Mouse (Mus musculus) thymus, adult 2 months (tissue): ENCODE results near the gene Hhip.

Experiments used
- CTCF ChIP-seq: fragments of 200-500 bp; IDR thresholded peaks from 2 replicates; pipeline ENCODE4 v1.5.1; 2012; ENCODE audit warnings: mild to moderate bottlenecking, control low read depth, low read length, moderate library complexity, borderline replicate concordance; ENCODE audit not compliant: control insufficient read depth, poor library complexity, insufficient read depth; ENCODE audit errors: extremely low read depth
- POLR2A ChIP-seq: fragments of 200-500 bp; IDR thresholded peaks from 2 replicates; pipeline ENCODE4 v1.6.1; 2012; ENCODE audit warnings: mild to moderate bottlenecking, low read length, control low read depth, moderate library complexity; ENCODE audit not compliant: control insufficient read depth, poor library complexity, insufficient read depth; ENCODE audit errors: extremely low read depth

- TF ChIP-seq CTCF (no peak), POLR2A (no peak)
Observed at GRCm38 (mm10) chr8:80029631-80030030, 28.2 kb downstream of the Hhip start.
